In genomic region chr17:29436871-29437534, GRCm38 (mm10) we compare ENCODE assay signal across 8 mouse cellular contexts. TPM values are rescaled to one million over a fixed set of nuclear protein-coding genes. Genes with fewer than 3 reads are reported as not detected.
DNase-seq lines count a peak whose midpoint lies in the region; ATAC-seq lines count a peak whose summit lies in the region.

No protein-coding gene starts in this region.

- peak; percentile 87 for ATAC-seq in hindbrain, embryonic 14.5 days (ENCODE audit: low FRiP score)

- 1% methylated on average over 36 of the region's 36 CpGs for WGBS in hindbrain, embryonic 14.5 days

- no peaks in the 10 kb centered on the region for H3K27me3 ChIP-seq in hindbrain, embryonic 14.5 days (ENCODE audit: control insufficient read depth, insufficient read depth, low read length)

- H3K27ac ChIP-seq in hindbrain, embryonic 14.5 days: peak overlapping the region; percentile 77

- DNase-seq in ZHBTc4 (ENCODE audit: low read depth, low spot score): peak; percentile 90
- DNase-seq in cerebellum, postnatal 14 days: peak; percentile 66 to 73
- peak; percentile 46 to 47 for DNase-seq in frontal cortex, postnatal 25 days (ENCODE audit: low spot score in 2 of 2)
- peak; percentile 73 for DNase-seq in hindbrain, embryonic 14.5 days (ENCODE audit: low spot score)
- DNase-seq in layer of hippocampus, postnatal 36 days: peak; percentile 75 to 79
- DNase-seq in lung, postnatal 14 days: peak; percentile 81
- DNase-seq in retina, embryonic 14.5 days (ENCODE audit: low spot score): peak; percentile 87
- peak; percentile 69 for DNase-seq in thymus, postnatal 25 days

- H3K9me3 ChIP-seq in hindbrain, embryonic 14.5 days (ENCODE audit: control insufficient read depth, low read length): no peaks in the 10 kb centered on the region

- H3K4me1 ChIP-seq in hindbrain, embryonic 14.5 days (replicated peaks; ENCODE audit: control insufficient read depth, insufficient read depth, low read length): peaks cover 14% of the 10 kb centered on the region

- H3K36me3 ChIP-seq in hindbrain, embryonic 14.5 days (replicated peaks; ENCODE audit: control insufficient read depth, insufficient read depth): no peaks in the 10 kb centered on the region

- H3K4me2 ChIP-seq in hindbrain, embryonic 14.5 days (replicated peaks): peak overlapping the region; percentile 57

- H3K9ac ChIP-seq in hindbrain, embryonic 14.5 days: peak overlapping the region; percentile 54

- H3K4me3 ChIP-seq in hindbrain, embryonic 14.5 days (replicated peaks; ENCODE audit: low read length): peak overlapping the region; percentile 27

RNA-seq across cellular contexts. Expression of gene Pim1, which starts 53.5 kb away (rescaled TPM):
- 6.4 and 7.8 TPM in 2 replicates for polyA plus RNA-seq in hindbrain, embryonic 14.5 days (2014; fragmentation: Nextera tagmentation; extraction: Ambion mirVana)
- total RNA-seq in layer of hippocampus, postnatal 36 days (2021): 1 to 10 TPM; 3.7 to 5.9 TPM

Comparison
In these comparisons a context has a peak if more than half of its experiments do, and no peak if none do; other contexts are left out.
1. Peak in every context shown above with its lines: DNase-seq, ATAC-seq, H3K4me3 ChIP-seq and H3K27ac ChIP-seq.